Mouse (Mus musculus): ENCODE measurements around the gene 1700020D05Rik. TPM values are rescaled to one million over a fixed set of nuclear protein-coding genes. Genes with fewer than 3 reads are reported as not detected.

Gene 1700020D05Rik
- polyA plus RNA-seq, 2 experiments = 0.81 TPM; not detected in 1

- H3K27ac ChIP-seq = no peak overlapping the region
- H3K4me1 ChIP-seq (replicated peaks; ENCODE audit: control insufficient read depth in 2 of 2, insufficient read depth in 2 of 2, low read length in 1 of 2) = peaks cover 5 to 9% of the 10 kb centered on the region in 2 experiments
- no peak overlapping the region for H3K4me2 ChIP-seq (ENCODE audit: low read depth)
- no peak for ATAC-seq (ENCODE audit: insufficient read depth)
- H3K36me3 ChIP-seq (replicated peaks; ENCODE audit: control insufficient read depth, insufficient read depth, low read depth) = no peaks in the 10 kb centered on the region
- 75% methylated on average over 8 of the region's 8 CpGs for WGBS (ENCODE audit: insufficient replicate concordance)
- H3K4me3 ChIP-seq (ENCODE audit: insufficient read depth in 1 of 2, low read depth in 2 of 2, low read length in 2 of 2) = no peak overlapping the region
- no peaks in the 10 kb centered on the region for H3K9me3 ChIP-seq (ENCODE audit: control insufficient read depth, low read length)
- no peak overlapping the region for H3K9ac ChIP-seq (replicated peaks)
- 0 out of 2 replicates have a peak, but pooled peaks have one; percentile 16 for TF ChIP-seq CTCF (IDR thresholded peaks at IDR 0.05; ENCODE audit: low read depth)
- no peak for TF ChIP-seq EP300 (IDR thresholded peaks at IDR 0.05; ENCODE audit: low read depth)
- no peaks in the 10 kb centered on the region for H3K27me3 ChIP-seq (ENCODE audit: control insufficient read depth, insufficient read depth, low read length)
- no peak for DNase-seq (ENCODE audit: low read depth in 3 of 3, low spot score in 3 of 3)
These were observed 13.4 kb upstream of the 1700020D05Rik start for GRCm38 (mm10) chr19:5516906-5517505.

- no peak overlapping the region for H3K4me3 ChIP-seq (ENCODE audit: insufficient read depth in 1 of 2, low read depth in 2 of 2, low read length in 2 of 2)
- 80% methylated on average over 7 of the region's 7 CpGs for WGBS (ENCODE audit: insufficient replicate concordance)
- no peak for ATAC-seq (ENCODE audit: insufficient read depth)
- no peak overlapping the region for H3K4me2 ChIP-seq (ENCODE audit: low read depth)
- peaks cover 11 to 18% of the 10 kb centered on the region in 2 experiments for H3K4me1 ChIP-seq (replicated peaks; ENCODE audit: control insufficient read depth in 2 of 2, insufficient read depth in 2 of 2, low read length in 1 of 2)
- no peaks in the 10 kb centered on the region for H3K27me3 ChIP-seq (ENCODE audit: control insufficient read depth, insufficient read depth, low read length)
- DNase-seq (ENCODE audit: low read depth in 3 of 3, low spot score in 3 of 3) = no peak
- no peaks in the 10 kb centered on the region for H3K36me3 ChIP-seq (replicated peaks; ENCODE audit: control insufficient read depth, insufficient read depth, low read depth)
- H3K27ac ChIP-seq = no peak overlapping the region
- no peaks in the 10 kb centered on the region for H3K9me3 ChIP-seq (ENCODE audit: control insufficient read depth, low read length)
- peak; percentile 36 for TF ChIP-seq CTCF (IDR thresholded peaks at IDR 0.05; ENCODE audit: low read depth)
- no peak for TF ChIP-seq EP300 (IDR thresholded peaks at IDR 0.05; ENCODE audit: low read depth)
- no peak overlapping the region for H3K9ac ChIP-seq (replicated peaks)
These were observed 12.5 kb upstream of the 1700020D05Rik start for GRCm38 (mm10) chr19:5515840-5516777.

GRCm38 (mm10) chr19:5513005-5513349 is 9.4 kb upstream of the 1700020D05Rik start:
- Histone ChIP-seq H3K27me3 (ENCODE audit: control insufficient read depth, insufficient read depth, low read length) (no peaks in the 10 kb centered on the region), H3K4me3 (ENCODE audit: insufficient read depth in 1 of 2, low read depth in 2 of 2, low read length in 2 of 2) (no peak overlapping the region), H3K9me3 (ENCODE audit: control insufficient read depth, low read length) (no peaks in the 10 kb centered on the region), H3K9ac (replicated peaks) (no peak overlapping the region), H3K27ac (no peak overlapping the region), H3K36me3 (replicated peaks; ENCODE audit: control insufficient read depth, insufficient read depth, low read depth) (no peaks in the 10 kb centered on the region), H3K4me2 (ENCODE audit: low read depth) (peak overlapping the region; percentile 99), H3K4me1 (replicated peaks; ENCODE audit: control insufficient read depth in 2 of 2, insufficient read depth in 2 of 2, low read length in 1 of 2) (peaks cover 21 to 32% of the 10 kb centered on the region in 2 experiments)
- TF ChIP-seq CTCF (IDR thresholded peaks at IDR 0.05; ENCODE audit: low read depth) = no peak
- no peak for TF ChIP-seq EP300 (IDR thresholded peaks at IDR 0.05; ENCODE audit: low read depth)
- WGBS (ENCODE audit: insufficient replicate concordance) = 42% methylated on average over 3 of the region's 3 CpGs
- no peak for DNase-seq (ENCODE audit: low read depth in 3 of 3, low spot score in 3 of 3)
- no peak for ATAC-seq (ENCODE audit: insufficient read depth)

- H3K4me3 ChIP-seq (ENCODE audit: insufficient read depth in 1 of 2, low read depth in 2 of 2, low read length in 2 of 2) = peak overlapping the region; percentile 1 to 25
- WGBS (ENCODE audit: insufficient replicate concordance) = 14% methylated on average over 12 of the region's 12 CpGs
These were observed 8.8 kb upstream of the 1700020D05Rik start for GRCm38 (mm10) chr19:5512091-5513004.

More at GRCm38 (mm10) chr19:5512091-5513004, 8.8 kb upstream of the 1700020D05Rik start:
- H3K9ac ChIP-seq (replicated peaks) = peak overlapping the region; percentile 43
- DNase-seq (ENCODE audit: low read depth in 3 of 3, low spot score in 3 of 3) (no peak), ATAC-seq (ENCODE audit: insufficient read depth) (no peak)
- H3K4me2 ChIP-seq (ENCODE audit: low read depth) = peak overlapping the region; percentile 99
- H3K4me1 ChIP-seq (replicated peaks; ENCODE audit: control insufficient read depth in 2 of 2, insufficient read depth in 2 of 2, low read length in 1 of 2) = peaks cover 21 to 32% of the 10 kb centered on the region in 2 experiments
- TF ChIP-seq EP300 (IDR thresholded peaks at IDR 0.05; ENCODE audit: low read depth) = no peak
- TF ChIP-seq CTCF (IDR thresholded peaks at IDR 0.05; ENCODE audit: low read depth) = no peak
- H3K27me3 ChIP-seq (ENCODE audit: control insufficient read depth, insufficient read depth, low read length) = no peaks in the 10 kb centered on the region
- H3K27ac ChIP-seq = peak overlapping the region; percentile 1
- no peaks in the 10 kb centered on the region for H3K36me3 ChIP-seq (replicated peaks; ENCODE audit: control insufficient read depth, insufficient read depth, low read depth)
- no peaks in the 10 kb centered on the region for H3K9me3 ChIP-seq (ENCODE audit: control insufficient read depth, low read length)
